Mouse (Mus musculus): ENCODE results near the gene Atg101. TPM values are rescaled to one million over a fixed set of nuclear protein-coding genes. Genes with fewer than 3 reads are reported as not detected.

Atg101 gene
- polyA plus RNA-seq, 1 experiment, result 61.3 TPM

DNA sequence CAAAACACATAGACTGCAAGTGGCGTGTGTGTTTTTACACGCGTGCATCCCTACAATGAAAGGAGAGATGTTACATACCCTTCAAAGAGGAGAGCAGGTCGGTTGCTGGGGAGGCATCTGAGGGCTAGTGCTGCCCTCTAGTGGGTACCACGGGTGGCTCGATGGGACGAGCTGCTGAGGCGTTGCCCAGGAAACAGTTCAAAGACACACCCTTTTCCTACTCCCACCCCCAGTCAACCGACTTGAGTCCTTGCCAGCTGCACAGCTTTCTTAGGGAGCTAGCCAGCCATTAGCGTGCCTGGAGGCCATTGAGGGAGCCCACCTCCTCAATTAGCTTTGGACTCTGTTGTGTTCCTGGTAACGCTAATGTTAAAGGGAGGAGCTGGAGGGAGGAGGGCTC, 31.8 kb downstream of the Atg101 start:
- H3K27me3 ChIP-seq (ENCODE audit: control insufficient read depth, insufficient read depth, insufficient read length), result no peaks in the 10 kb centered on the region
- H3ac ChIP-seq (ENCODE audit: control insufficient read depth, insufficient read length, low read depth), result peak overlapping the region; percentile 20
- H3K79me3 ChIP-seq (ENCODE audit: low read depth), result no peaks in the 10 kb centered on the region
- TF ChIP-seq USF1 (IDR thresholded peaks at IDR 0.05; ENCODE audit: low read depth), result no peak
- TF ChIP-seq MYOG (IDR thresholded peaks at IDR 0.05; ENCODE audit: control insufficient read depth, extremely low read depth, insufficient read length), result no peak
- peak; percentile 98 for TF ChIP-seq CTCF (IDR thresholded peaks at IDR 0.05; ENCODE audit: control insufficient read depth, insufficient read depth, insufficient read length)
- peak; percentile 29 for TF ChIP-seq MAX (IDR thresholded peaks at IDR 0.05)
- H3K79me2 ChIP-seq (ENCODE audit: control insufficient read depth, insufficient read depth), result no peaks in the 10 kb centered on the region
- no peaks in the 10 kb centered on the region for H3K36me3 ChIP-seq (ENCODE audit: control insufficient read depth, insufficient read depth)
- no peak overlapping the region for H3K4me3 ChIP-seq (ENCODE audit: insufficient read depth, poor library complexity, severe bottlenecking)

GRCm38 (mm10) chr15:101316279-101316912, 32.3 kb downstream of the Atg101 start:
- no peaks in the 10 kb centered on the region for H3K79me2 ChIP-seq (ENCODE audit: control insufficient read depth, insufficient read depth)
- H3K4me3 ChIP-seq (ENCODE audit: insufficient read depth, poor library complexity, severe bottlenecking), result no peak overlapping the region
- TF ChIP-seq CTCF (IDR thresholded peaks at IDR 0.05; ENCODE audit: control insufficient read depth, insufficient read depth, insufficient read length), result no peak
- no peak for TF ChIP-seq FOSL1 (IDR thresholded peaks at IDR 0.05; ENCODE audit: insufficient read depth, low read length, poor library complexity, severe bottlenecking)
- no peak for TF ChIP-seq MYOD1 (IDR thresholded peaks at IDR 0.05; ENCODE audit: control insufficient read depth, insufficient read length, low read depth)
- no peak for TF ChIP-seq MAX (IDR thresholded peaks at IDR 0.05)
- TF ChIP-seq CEBPB (IDR thresholded peaks at IDR 0.05; ENCODE audit: low read depth), result no peak
- TF ChIP-seq MYOG (IDR thresholded peaks at IDR 0.05; ENCODE audit: control insufficient read depth, extremely low read depth, insufficient read length), result no peak
- no peak for TF ChIP-seq USF1 (IDR thresholded peaks at IDR 0.05; ENCODE audit: low read depth)
- H3K36me3 ChIP-seq (ENCODE audit: control insufficient read depth, insufficient read depth), result no peaks in the 10 kb centered on the region
- H3K79me3 ChIP-seq (ENCODE audit: low read depth), result no peaks in the 10 kb centered on the region
- no peaks in the 10 kb centered on the region for H3K27me3 ChIP-seq (ENCODE audit: control insufficient read depth, insufficient read depth, insufficient read length)
- H3ac ChIP-seq (ENCODE audit: control insufficient read depth, insufficient read length, low read depth), result no peak overlapping the region

GRCm38 (mm10) chr15:101316913-101317813, 33.1 kb downstream of the Atg101 start:
- no peak for TF ChIP-seq MAX (IDR thresholded peaks at IDR 0.05)
- TF ChIP-seq USF1 (IDR thresholded peaks at IDR 0.05; ENCODE audit: low read depth), result no peak
- no peak for TF ChIP-seq MYOD1 (IDR thresholded peaks at IDR 0.05; ENCODE audit: control insufficient read depth, insufficient read length, low read depth)
- TF ChIP-seq CTCF (IDR thresholded peaks at IDR 0.05; ENCODE audit: control insufficient read depth, insufficient read depth, insufficient read length), result no peak
- no peak for TF ChIP-seq MYOG (IDR thresholded peaks at IDR 0.05; ENCODE audit: control insufficient read depth, extremely low read depth, insufficient read length)
- no peak for TF ChIP-seq CEBPB (IDR thresholded peaks at IDR 0.05; ENCODE audit: low read depth)
- TF ChIP-seq FOSL1 (IDR thresholded peaks at IDR 0.05; ENCODE audit: insufficient read depth, low read length, poor library complexity, severe bottlenecking), result no peak

GRCm38 (mm10) chr15:101317814-101318500, 33.9 kb downstream of the Atg101 start:
- H3K79me2 ChIP-seq (ENCODE audit: control insufficient read depth, insufficient read depth), result no peaks in the 10 kb centered on the region
- H3ac ChIP-seq (ENCODE audit: control insufficient read depth, insufficient read length, low read depth), result no peak overlapping the region
- no peak for TF ChIP-seq MYOD1 (IDR thresholded peaks at IDR 0.05; ENCODE audit: control insufficient read depth, insufficient read length, low read depth)
- TF ChIP-seq MYOG (IDR thresholded peaks at IDR 0.05; ENCODE audit: control insufficient read depth, extremely low read depth, insufficient read length), result no peak
- no peak for TF ChIP-seq FOSL1 (IDR thresholded peaks at IDR 0.05; ENCODE audit: insufficient read depth, low read length, poor library complexity, severe bottlenecking)
- no peak for TF ChIP-seq MAX (IDR thresholded peaks at IDR 0.05)
- TF ChIP-seq USF1 (IDR thresholded peaks at IDR 0.05; ENCODE audit: low read depth), result no peak
- TF ChIP-seq CTCF (IDR thresholded peaks at IDR 0.05; ENCODE audit: control insufficient read depth, insufficient read depth, insufficient read length), result no peak
- TF ChIP-seq CEBPB (IDR thresholded peaks at IDR 0.05; ENCODE audit: low read depth), result no peak
- no peaks in the 10 kb centered on the region for H3K79me3 ChIP-seq (ENCODE audit: low read depth)
- no peaks in the 10 kb centered on the region for H3K36me3 ChIP-seq (ENCODE audit: control insufficient read depth, insufficient read depth)
- no peaks in the 10 kb centered on the region for H3K27me3 ChIP-seq (ENCODE audit: control insufficient read depth, insufficient read depth, insufficient read length)
- H3K4me3 ChIP-seq (ENCODE audit: insufficient read depth, poor library complexity, severe bottlenecking), result no peak overlapping the region

More at GRCm38 (mm10) chr15:101316913-101317813, 33.1 kb downstream of the Atg101 start:
- H3K79me3 ChIP-seq (ENCODE audit: low read depth), result no peaks in the 10 kb centered on the region
- no peak overlapping the region for H3K4me3 ChIP-seq (ENCODE audit: insufficient read depth, poor library complexity, severe bottlenecking)
- no peak overlapping the region for H3ac ChIP-seq (ENCODE audit: control insufficient read depth, insufficient read length, low read depth)
- no peaks in the 10 kb centered on the region for H3K79me2 ChIP-seq (ENCODE audit: control insufficient read depth, insufficient read depth)
- no peaks in the 10 kb centered on the region for H3K27me3 ChIP-seq (ENCODE audit: control insufficient read depth, insufficient read depth, insufficient read length)
- H3K36me3 ChIP-seq (ENCODE audit: control insufficient read depth, insufficient read depth), result no peaks in the 10 kb centered on the region

DNA sequence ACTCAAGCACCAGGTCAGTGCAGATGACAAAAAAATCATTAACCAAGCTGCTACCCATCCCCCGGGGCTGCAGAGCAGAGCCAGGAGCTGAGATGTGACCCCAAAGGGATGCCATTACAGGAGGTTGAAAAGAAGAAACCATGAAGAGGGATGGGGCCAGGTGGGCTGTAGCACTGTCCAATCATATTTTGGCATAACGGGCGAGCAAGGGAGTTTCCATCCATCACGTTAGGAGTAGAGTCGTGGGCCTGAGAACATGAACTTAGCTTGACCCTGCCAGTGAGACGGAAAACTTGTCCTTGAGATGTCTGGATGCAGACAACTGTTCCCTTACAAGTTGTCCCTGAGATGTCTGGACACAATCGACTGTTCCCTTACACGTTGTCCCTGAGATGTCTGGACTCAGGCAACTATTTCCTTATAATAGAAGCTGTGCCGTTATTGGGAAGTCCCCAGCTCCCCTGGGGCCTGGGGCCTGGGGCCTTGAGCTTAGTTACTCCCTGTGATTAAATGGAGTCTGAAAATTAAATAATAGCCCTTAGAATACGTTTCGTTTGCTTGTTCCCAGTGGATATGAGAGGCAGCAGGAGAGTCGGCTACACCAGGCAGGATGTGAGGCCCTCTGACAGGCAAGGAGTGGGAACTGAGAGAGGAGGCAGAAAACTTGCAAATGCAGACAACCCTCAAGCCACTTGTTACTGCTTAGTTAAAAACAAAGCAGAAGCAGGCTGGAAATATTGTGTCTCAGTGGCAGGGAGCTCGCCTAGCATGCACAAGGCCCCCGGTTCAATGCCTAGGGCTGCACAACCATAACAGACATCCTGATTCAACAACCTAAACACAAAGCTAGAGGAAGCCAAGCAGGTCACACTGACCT, 35.1 kb downstream of the Atg101 start:
- Histone ChIP-seq H3K27me3 (ENCODE audit: control insufficient read depth, insufficient read depth, insufficient read length) (no peaks in the 10 kb centered on the region), H3K4me3 (ENCODE audit: insufficient read depth, poor library complexity, severe bottlenecking) (no peak overlapping the region), H3K79me3 (ENCODE audit: low read depth) (no peaks in the 10 kb centered on the region), H3ac (ENCODE audit: control insufficient read depth, insufficient read length, low read depth) (no peak overlapping the region), H3K36me3 (ENCODE audit: control insufficient read depth, insufficient read depth) (no peaks in the 10 kb centered on the region), H3K79me2 (ENCODE audit: control insufficient read depth, insufficient read depth) (no peaks in the 10 kb centered on the region)
- no peak for TF ChIP-seq USF1 (IDR thresholded peaks at IDR 0.05; ENCODE audit: low read depth)
- TF ChIP-seq CTCF (IDR thresholded peaks at IDR 0.05; ENCODE audit: control insufficient read depth, insufficient read depth, insufficient read length), result no peak
- no peak for TF ChIP-seq FOSL1 (IDR thresholded peaks at IDR 0.05; ENCODE audit: insufficient read depth, low read length, poor library complexity, severe bottlenecking)
- no peak for TF ChIP-seq CEBPB (IDR thresholded peaks at IDR 0.05; ENCODE audit: low read depth)
- no peak for TF ChIP-seq MYOD1 (IDR thresholded peaks at IDR 0.05; ENCODE audit: control insufficient read depth, insufficient read length, low read depth)
